Mouse (Mus musculus): Measurements from ENCODE around the gene Tbata.

Gene Tbata

DNA sequence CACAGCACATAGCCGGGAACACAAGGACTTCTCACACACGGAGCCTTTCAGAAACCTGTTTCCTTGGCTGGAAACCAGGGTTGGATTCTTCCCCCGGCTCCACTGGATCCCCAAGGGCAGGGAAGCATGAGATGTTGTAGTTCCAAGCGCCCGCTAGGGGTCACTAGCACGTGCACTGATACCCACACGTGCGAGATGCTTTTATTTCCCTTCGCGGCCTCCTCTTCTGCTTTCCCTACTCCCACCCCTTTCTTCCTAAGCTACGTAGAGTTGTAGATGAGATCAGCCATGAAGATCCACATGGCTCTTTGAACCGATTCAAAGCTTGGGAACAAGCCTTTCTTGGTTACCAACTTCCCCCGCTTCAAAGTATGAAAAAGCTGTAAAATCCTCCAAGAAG, 40.0 kb downstream of the Tbata start:
- peak; percentile 85 to 87 for DNase-seq

DNA sequence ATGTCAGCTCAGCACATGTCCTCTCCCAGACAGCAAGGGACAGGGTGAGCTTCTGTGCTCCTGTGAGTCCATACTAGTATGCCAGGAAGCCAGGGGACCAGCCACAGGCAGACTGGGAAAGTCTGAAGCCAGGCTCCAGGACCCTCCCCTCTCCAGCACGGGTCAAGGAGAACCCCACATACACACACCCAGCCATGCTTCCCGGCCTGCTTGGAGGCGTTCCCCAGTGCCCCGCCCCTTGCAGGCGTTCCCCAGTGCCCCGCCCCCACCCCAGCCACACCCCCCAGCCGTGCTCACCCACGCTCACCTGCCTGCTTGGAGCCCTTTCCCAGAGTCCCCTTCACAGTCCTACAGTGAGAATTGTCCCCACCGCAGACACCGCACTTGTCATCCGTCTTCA, 41.1 kb downstream of the Tbata start:
- DNase-seq, result no peak

DNA sequence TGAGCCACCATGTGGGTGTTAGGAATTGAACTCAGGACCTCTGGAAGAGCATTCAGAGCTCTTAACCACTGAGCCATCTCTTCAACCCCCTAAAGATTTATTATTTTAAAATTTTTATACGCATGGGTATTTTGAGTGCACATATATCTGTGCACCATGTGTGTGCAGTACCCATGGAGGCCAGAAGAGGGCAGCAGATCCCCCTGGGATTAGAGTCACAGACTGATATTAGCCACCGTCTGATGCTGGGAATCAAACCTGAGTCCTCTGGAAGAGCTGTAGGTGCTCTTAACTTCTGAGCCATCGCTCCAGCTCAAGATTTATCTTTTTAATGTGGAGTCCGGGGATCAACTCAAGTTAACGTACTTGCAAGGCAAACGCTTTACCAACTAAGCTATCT, 43.9 kb downstream of the Tbata start:
- peak in 1 of 2 experiments; percentile 45 for DNase-seq

DNA sequence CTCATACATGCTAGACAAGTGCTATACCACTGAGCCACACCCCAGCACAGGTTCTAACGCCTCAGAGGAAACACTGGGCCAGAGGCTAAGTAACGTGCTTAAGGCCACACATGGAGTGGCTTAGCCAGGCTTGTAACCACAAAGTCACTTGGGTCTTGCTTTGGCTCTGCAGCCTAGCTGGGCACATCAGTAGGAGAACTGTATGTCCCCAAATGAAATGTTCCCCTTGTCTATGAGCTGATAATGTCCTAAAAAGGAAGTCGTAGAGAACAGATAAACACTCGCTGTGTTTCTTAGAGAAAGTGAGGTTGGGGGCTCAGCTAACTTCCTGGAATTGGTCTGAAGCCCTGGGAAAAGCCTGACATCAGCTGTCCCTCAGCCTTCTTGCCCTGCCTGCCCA, 44.4 kb downstream of the Tbata start:
- DNase-seq, result no peak

DNA sequence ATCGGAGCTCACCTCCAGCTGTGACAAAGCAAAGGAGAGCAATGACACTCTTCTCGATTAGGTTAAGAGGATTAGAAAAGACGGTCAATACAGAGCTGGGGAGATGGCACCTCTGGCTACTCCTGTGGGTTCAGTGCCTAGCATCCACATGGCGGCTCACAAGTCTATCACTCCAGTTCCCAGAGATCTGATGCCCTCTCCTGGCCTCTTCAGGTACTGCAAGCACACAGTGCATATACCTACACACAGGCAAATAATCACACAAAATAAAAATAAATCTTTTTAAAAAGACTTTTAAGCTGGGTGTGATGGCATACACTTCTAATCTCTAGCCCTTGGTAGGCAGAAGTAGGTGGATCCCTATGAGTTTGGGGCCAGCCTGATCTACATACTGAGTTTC, 47.6 kb downstream of the Tbata start:
- DNase-seq, result no peak

DNA sequence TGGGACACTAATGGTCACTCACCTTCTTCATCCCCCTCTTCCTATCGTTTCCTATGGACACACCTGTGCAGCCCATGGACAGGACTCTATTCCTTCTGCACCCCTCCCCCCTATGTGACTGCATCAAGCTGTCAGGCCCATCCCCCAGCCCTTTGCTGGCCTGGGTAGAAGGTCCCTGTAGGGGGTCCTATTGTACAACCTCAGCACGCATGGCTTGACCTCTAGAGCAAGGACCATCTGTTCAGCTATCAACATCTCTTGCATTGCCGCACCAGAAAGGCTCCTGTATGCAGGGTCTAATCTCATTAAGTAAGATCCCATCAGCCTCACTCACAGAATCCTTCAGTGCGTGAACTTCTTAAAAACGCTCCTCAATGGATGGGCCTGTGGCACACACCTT, 53.9 kb downstream of the Tbata start:
- peak; percentile 57 to 70 for DNase-seq

DNA sequence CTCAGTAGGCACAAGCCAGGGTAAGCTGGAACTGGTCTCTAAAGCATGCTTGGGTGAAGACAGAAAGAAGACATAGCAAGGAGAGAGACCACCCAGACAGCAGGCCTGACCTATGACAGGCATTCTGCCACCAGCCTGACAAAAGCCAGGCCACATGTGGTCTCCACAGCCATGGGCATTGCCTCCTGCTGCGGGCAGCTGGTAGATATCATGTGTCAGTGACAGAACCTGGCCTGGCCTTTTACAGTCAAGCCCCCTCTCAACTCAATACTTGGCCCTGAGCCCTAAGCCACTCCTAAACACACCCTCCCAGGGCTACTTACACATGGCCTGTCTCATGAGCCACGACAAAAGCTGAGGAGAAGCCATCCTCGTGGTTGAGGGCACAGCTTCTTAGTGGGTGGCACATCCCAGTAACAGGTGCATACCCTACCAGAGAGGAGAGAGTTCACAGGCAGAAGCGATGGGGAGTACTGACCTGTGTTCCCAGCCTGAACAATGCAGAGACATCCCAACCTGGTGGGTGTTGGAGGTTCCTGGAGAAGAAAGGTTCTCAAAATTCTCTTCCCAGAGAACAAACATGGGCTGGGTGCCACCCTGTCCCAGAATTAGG, 55.1 kb downstream of the Tbata start:
- DNase-seq, result peak; percentile 64 to 82

DNA sequence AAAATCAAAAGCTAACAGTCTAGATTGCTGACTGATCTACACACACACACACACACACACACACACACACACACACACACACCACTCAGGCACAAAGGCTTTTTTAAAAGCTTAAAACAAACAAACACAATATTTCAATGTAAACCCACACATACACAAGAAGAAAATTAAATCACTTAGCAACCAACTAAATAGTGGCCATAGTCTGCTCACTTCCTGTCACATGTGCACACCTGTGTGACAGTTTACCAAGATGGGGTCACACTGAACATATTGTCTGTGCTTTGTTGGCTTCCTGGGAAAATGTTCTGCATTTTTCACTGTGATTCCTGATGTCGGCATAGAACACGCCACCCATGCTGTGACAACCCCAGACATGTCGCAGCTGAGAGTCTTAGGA, 60.0 kb downstream of the Tbata start:
- no peak for DNase-seq

DNA sequence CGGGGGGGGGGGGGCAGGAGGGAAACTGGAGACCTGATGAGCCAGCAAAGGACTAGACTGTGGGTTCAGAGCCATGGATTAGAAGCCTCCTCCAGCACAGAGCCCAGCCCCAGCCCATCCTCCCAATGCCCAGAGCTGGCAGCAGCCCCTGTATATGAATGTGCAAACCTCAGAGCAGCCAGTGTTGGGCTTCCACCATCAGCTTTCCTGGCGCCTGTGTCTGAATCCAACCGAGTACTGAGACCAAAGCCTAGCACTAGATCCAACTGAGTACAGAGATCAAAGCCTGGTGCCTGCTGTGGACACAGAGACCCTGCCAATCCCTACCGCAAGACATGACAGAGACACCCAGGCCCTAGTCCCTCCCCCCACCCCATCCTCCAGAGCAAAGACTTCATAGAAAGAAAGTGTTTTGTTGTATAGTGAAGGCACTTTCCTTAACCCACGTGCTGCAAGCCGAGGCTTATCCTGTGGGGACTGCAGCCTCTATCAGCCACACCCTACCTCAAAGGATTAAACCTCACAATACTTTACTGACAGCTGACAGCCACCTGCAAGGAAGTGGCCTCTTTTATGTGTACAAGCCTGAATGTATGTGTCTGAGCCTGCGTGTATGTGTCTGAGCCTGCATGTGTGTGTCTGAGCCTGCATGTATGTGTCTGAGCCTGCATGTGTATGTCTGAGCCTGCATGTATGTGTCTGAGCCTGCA, 61.3 kb downstream of the Tbata start:
- peak; percentile 62 to 83 for DNase-seq

DNA sequence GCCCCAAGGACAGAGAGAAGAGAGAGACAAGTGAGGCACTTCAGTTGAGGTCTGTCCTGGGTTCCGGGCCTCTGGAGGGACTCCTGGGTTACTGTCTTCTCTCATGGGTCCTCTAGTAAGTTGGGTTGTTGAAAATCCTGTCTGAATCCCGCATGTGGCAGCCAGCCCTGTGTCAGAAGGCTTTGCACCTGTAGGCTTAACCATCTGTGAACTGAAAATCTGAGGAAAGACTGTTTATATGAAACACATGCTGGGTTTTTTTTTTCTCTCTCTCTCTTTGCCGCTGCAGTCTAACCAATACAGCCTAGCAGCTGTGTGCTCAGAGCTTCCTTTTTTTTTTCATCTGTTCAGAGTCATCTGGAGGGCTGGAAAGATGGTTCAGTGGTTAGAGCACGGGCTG, 62.6 kb downstream of the Tbata start:
- no peak for DNase-seq

DNA sequence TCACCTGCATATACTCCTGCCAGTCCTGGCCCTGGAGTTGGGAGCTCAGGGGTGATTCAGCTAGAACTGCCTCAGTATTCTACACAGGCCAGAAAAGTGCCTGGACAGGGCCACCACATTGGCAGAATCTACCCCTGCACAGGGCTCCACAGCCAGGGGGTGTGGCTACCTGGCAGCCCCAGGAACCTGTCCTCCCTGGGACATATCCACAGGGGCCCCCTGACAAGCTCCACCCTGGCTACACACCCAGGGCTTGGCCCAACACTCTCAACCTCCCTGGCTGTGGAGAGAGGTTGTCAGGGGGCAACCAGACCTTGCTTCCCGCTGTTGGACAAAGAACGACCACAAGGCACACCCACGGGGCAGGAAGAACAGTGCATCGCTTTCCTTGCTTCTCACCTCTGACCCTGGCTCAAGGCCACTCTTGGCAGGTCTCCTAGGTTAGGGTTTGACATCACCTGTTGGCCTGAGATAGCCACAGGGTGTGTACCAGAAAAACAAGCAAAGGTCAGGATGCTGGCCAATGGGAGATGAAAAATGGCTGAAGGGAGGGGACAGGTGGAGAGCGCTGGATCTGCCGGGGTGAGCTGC, 64.0 kb downstream of the Tbata start:
- DNase-seq, result no peak

DNA sequence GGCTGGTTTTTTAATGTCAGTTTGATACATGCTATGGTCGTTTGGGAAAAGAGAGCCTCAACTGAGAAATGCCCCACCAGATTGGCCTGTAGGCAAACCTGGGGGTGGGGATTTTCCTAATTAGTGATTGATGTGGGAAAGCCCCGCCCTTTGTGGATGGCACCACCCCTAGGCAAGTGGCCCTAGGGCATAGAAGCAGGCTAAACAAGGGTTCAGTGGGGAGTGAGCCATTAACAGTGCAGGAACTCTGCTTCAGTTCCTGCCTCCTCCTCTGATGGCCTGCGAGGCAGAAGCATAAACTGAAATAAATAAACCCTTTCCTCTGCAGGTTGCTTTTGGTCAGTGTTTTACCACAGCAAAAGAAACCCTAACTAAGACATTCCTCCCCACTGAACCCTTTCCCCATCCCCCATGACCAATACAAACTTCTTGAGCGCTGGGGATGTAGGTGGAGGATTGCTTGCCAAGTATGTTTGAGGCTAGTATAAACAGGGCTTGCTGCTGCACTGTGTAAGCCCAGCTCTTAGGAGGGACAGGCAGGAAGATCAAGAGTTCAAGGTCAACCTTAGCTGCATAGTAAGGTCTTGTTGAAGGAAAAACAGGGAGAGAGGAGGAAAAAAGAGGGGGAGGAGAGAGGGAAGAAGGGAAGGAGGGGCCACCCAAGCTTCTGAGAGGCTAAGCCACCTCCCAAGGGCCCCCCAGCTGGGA, 65.1 kb downstream of the Tbata start:
- no peak for DNase-seq

DNA sequence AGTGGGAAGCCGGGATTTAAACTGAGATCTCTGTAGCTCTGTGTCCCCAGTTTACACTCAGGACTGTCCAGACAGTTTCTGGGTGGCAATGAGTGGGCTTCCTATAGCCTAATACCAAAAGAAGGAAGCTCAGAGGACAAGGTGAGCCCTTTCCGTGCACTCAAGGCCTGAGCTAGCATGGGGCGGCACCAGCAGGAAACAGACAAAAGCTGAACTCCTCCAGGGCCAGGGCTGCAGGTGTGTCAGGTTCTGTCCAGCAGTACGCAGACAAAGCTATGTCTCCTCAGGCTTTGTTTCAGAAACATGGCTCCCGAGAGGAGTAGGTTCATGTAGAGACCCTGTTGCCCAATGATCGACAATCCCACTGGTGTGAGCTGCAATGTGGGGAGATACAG, 65.6 kb downstream of the Tbata start:
- no peak for DNase-seq
